Mouse (Mus musculus) thymus, adult 2 months (tissue): ENCODE data around the gene Six3. TPM values are rescaled to one million over a fixed set of nuclear protein-coding genes. Genes with fewer than 3 reads are reported as not detected.

Experiments
- DNase-seq: peaks from one replicate; pipeline ENCODE4 v3.0.0; 2021
- H3K27ac ChIP-seq: fragments of 200-500 bp; 2 replicates; pipeline ENCODE4 v1.5.1; 2012; ENCODE audit warnings: low read length, control low read depth; ENCODE audit not compliant: control insufficient read depth, insufficient read depth
- H3K27me3 ChIP-seq: fragments of 200-500 bp; 2 replicates; pipeline ENCODE4 v1.6.1; 2012; ENCODE audit warnings: mild to moderate bottlenecking, low read length, moderate library complexity, mixed read lengths; ENCODE audit not compliant: control insufficient read depth, insufficient read depth
- H3K36me3 ChIP-seq: fragments of 200-500 bp; 2 replicates; pipeline ENCODE4 v1.6.1; 2012; ENCODE audit warnings: mild to moderate bottlenecking, low read length, moderate library complexity; ENCODE audit not compliant: control insufficient read depth, insufficient read depth
- H3K4me1 ChIP-seq: fragments of 200-500 bp; replicated peaks from 2 replicates; pipeline ENCODE4 v1.6.1; 2012; ENCODE audit warnings: low read length; ENCODE audit not compliant: control insufficient read depth, insufficient read depth
- H3K4me3 ChIP-seq: fragments of 200-500 bp; 2 replicates; pipeline ENCODE4 v1.5.1; 2012; ENCODE audit warnings: mild to moderate bottlenecking, low read length, control low read depth, moderate library complexity; ENCODE audit not compliant: control insufficient read depth, insufficient read depth
- CTCF ChIP-seq: fragments of 200-500 bp; IDR thresholded peaks from 2 replicates; pipeline ENCODE4 v1.5.1; 2012; ENCODE audit warnings: mild to moderate bottlenecking, control low read depth, low read length, moderate library complexity, borderline replicate concordance; ENCODE audit not compliant: control insufficient read depth, poor library complexity, insufficient read depth; ENCODE audit errors: extremely low read depth
- POLR2A ChIP-seq: fragments of 200-500 bp; IDR thresholded peaks from 2 replicates; pipeline ENCODE4 v1.6.1; 2012; ENCODE audit warnings: mild to moderate bottlenecking, low read length, control low read depth, moderate library complexity; ENCODE audit not compliant: control insufficient read depth, poor library complexity, insufficient read depth; ENCODE audit errors: extremely low read depth
- WGBS: fragments of 180-500 bp; shearing (Covaris S2); methylation state at CpG from one replicate; pipeline ENCODE4 v1.1.7; 2018; 5-methylcytosine and 5-hydroxymethylcytosine counted together
- polyA plus RNA-seq: library from polyadenylated mRNA; depleted of rRNA; stranded (reverse); fragments of >200 nt; gene quantifications from 2 replicates; pipeline ENCODE4 v1.2.3, GENCODE M21; 2012

Six3 gene
- polyA plus RNA-seq, 1 experiment: 0.08 TPM

DNA sequence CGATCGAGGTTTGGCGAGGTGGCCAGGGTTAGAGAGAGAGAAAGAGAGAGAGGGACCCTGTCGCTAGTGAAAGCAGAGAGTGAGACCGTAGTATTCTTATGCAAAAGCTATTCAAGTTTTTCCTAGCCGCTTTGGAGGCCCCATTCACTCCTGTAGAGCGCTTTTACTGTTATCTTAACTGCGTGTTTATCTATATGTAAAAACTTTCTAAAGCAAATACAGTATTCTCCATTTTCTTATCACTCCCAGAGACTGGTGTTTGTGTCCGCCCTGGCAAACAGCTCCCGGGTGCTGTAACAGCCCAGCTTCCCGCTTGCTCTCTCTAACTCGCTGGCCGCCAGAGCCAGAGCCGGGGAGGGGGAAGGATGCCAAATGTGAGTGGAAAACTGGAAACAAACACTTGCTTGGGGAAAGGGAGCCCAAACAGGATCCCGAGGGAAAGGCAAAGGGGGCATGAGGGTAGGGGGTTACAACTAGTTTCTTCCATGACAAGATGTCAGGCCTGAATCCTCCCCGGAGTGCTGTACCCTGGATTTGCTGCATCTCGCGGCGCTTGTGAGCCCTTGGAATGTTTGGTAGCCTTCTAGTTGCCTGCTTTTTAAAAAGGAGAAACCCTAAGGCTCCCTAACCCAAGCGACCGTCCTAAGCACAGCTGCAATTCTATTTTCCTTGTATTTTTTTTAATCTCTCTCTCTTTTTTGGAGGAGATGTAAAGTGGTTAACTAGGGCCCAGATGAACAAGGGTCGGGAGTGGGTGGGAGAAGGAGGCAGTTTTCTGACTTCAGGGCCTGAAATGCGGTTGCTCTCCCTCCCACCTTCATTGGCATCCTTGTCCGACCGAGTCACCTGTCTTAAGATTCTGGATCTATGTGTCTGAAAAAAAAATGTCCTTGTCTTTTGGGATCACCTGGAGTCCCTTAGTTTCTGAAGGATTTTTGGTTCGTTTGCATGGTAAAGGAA, 11.9 kb downstream of the Six3 start:
- Histone ChIP-seq H3K27me3 (peaks cover 22% of the 10 kb centered on the region), H3K4me1 (no peaks in the 10 kb centered on the region), H3K36me3 (no peaks in the 10 kb centered on the region), H3K4me3 (no peak overlapping the region), H3K27ac (no peak overlapping the region)
- WGBS: 9% methylated on average over 26 of the region's 26 CpGs
- no peak for DNase-seq
- TF ChIP-seq POLR2A (no peak), CTCF (no peak)

DNA sequence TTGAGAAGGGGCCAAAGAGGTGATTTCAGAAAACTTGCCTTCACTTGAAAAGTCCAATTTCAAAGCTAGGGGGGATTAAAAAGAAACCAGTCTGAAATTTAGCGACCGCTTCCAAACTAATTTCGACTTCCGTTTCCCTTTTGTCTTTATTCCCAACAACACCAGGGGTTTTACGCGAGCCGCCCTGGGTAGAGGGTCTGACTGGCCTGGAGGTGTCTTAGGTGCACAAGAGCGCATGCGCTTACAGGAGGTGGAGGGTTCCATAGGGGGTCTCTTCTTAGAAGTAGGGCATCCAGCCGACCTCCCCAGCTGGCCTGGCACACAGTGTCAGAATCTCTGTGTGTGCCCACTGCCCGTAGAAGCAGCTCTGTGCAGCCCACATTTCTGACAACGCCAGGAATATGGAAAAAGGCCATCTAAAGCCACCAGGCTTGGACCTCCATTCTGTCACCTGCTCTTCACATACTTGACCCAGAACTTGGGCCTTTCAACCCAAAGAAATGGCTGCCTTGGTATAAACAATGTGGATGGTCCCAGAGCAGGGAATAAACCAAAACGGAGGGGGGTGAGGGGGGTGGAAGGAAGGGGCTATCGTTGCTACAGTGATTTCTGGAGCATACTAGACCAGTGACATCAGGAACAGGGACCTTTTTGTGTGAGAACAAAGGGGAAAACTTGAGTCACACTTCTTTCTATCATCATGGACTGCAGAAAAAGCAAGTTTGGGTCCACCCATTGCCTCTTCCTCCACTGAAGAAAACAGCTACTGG, 12.9 kb downstream of the Six3 start:
- no peaks in the 10 kb centered on the region for H3K36me3 ChIP-seq
- DNase-seq: no peak
- H3K4me1 ChIP-seq: no peaks in the 10 kb centered on the region
- H3K4me3 ChIP-seq: no peak overlapping the region
- TF ChIP-seq POLR2A (no peak), CTCF (no peak)
- 16% methylated on average over 14 of the region's 14 CpGs for WGBS
- H3K27me3 ChIP-seq: peaks cover 21% of the 10 kb centered on the region
- H3K27ac ChIP-seq: no peak overlapping the region

DNA sequence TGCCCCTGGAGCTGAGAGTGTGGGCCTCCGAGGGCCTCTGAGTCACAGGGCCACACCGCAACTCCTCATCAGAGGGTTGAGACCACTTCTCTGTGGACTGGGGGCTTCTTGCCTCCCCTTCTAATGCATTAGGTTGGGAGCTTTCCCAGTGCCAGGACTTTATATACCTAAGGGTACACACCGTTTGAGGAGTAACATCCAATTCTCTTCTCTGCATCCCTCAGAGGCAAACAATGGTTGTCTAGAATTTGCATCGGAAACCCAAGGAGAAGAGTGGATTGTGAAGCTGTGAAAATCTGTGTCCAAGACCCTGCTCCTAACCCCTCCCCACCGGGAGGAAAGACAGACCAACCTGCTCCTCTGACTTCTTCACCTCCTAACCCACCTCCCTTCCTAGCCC, 14.3 kb downstream of the Six3 start:
- H3K27ac ChIP-seq: no peak overlapping the region
- WGBS: 39% methylated on average over 5 of the region's 5 CpGs
- no peak overlapping the region for H3K4me3 ChIP-seq
- no peak for DNase-seq
- no peaks in the 10 kb centered on the region for H3K4me1 ChIP-seq
- no peak for TF ChIP-seq CTCF
- no peaks in the 10 kb centered on the region for H3K36me3 ChIP-seq
- peaks cover 21% of the 10 kb centered on the region for H3K27me3 ChIP-seq

DNA sequence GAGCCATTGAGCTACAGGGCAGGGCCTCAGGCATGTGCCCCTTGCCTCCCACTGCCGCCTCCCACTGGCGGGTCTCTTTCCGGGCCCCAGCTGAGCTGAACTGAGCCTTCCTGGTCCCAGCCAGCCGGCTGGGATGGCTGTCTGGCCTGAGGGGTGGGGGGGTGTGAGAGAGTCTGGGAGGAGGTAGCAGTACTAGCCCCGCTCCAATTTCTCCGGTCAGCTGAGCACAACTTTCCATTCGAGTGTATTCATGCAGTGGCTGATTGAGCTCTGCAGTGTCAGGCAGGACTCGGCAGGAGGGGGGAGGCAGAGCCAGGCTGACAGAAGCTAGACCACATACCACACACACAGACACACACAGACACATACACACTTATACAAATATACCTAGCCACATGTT, 15.4 kb downstream of the Six3 start:
- H3K27me3 ChIP-seq: peaks cover 16% of the 10 kb centered on the region
- TF ChIP-seq POLR2A (no peak), CTCF (no peak)
- 36% methylated on average over 8 of the region's 8 CpGs for WGBS

DNA sequence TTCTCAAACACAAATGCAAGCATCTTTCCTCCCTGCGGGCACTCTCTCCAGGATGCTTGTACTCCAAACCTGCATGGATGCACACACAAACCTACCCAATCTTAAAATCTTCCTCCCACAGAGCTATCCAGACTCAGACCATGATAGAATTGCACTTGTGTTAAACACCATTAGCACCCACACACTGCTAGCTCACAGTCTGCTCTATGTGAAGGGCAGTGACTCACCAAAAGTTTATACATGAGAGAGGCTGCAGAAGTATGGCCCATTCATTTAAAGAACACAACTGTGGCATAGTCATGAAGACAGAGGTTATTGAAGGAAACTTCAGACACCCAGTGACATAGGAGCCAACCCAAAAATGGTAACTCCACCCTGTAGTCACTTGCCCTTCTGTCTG, 16.0 kb downstream of the Six3 start:
- H3K36me3 ChIP-seq: no peaks in the 10 kb centered on the region
- no peak overlapping the region for H3K27ac ChIP-seq
- no peak overlapping the region for H3K4me3 ChIP-seq
- 87% methylated on average over 1 of the region's 1 CpGs for WGBS
- no peak for TF ChIP-seq POLR2A
- TF ChIP-seq CTCF: no peak
- peaks cover 16% of the 10 kb centered on the region for H3K27me3 ChIP-seq
- H3K4me1 ChIP-seq: no peaks in the 10 kb centered on the region
- no peak for DNase-seq

More for the DNA sequence above, 15.4 kb downstream of the Six3 start:
- no peaks in the 10 kb centered on the region for H3K36me3 ChIP-seq
- H3K4me3 ChIP-seq: no peak overlapping the region
- H3K4me1 ChIP-seq: no peaks in the 10 kb centered on the region
- H3K27ac ChIP-seq: no peak overlapping the region
- DNase-seq: no peak

DNA sequence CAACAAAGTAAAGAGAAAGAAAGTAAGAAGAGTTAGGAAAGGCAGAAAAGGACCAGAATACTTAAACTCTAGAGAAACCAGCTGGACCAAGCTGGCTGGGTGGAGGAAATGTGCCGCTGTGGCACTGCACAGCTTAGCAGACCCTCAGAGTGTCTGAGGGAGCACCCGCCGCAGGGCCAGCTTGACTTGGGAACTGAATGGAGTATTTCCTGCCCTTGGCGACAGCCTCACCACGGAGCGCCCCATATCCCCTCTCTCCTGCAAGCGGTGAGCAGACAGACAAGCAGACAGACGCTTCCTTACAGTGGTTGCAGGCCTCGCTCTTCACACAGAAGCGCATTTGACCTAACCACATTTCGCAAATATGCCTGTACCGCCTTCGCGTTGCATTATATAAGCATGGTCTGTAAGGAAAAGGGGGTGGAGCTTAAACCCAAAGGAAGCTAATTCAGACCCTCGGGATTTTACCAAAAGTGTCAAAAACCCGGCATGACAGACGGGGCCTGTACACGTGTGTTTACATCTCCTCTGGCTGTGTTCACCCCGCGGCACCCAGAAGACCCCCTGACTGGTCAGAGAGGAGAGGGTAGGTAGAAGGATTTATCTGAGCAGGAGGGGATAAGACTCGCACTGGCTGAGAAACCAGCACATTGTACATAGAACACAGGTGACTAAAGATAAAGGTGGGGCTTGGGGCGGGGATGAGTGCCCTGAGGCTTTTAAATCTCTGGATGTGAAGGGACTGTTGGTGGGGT, 17.1 kb downstream of the Six3 start:
- Histone ChIP-seq H3K4me3 (no peak overlapping the region), H3K4me1 (no peaks in the 10 kb centered on the region), H3K27me3 (peaks cover 12% of the 10 kb centered on the region), H3K36me3 (no peaks in the 10 kb centered on the region), H3K27ac (no peak overlapping the region)
- WGBS: 36% methylated on average over 22 of the region's 22 CpGs
- TF ChIP-seq POLR2A: no peak
- no peak for TF ChIP-seq CTCF
- DNase-seq: no peak
